Mouse (Mus musculus) neutrophil, adult 5-6 weeks (primary cell): ENCODE results near the gene Zar1. TPM values are rescaled to one million over a fixed set of nuclear protein-coding genes. Genes with fewer than 3 reads are reported as not detected.

Experiments used
- total RNA-seq: library from RNA; stranded (forward); fragments of 200-1000 nt; gene quantifications from 2 replicates; pipeline ENCODE4 v1.2.3, GENCODE M21; 2017

Zar1 gene
- total RNA-seq, 1 experiment from 2014 or later = not detected

Other genes with a start within 250 kb of the Zar1 start
- gene Corin, start 76.8 kb downstream of the Zar1 start, total RNA-seq = not detected in 2 replicates
- gene Nfxl1, start 21.6 kb downstream of the Zar1 start, total RNA-seq = 21.5 and 24.9 TPM in 2 replicates
- 0.47 TPM in 1 of 2 replicates, not detected in the other for gene Gm5868, start 6.3 kb upstream of the Zar1 start, total RNA-seq
- gene Cnga1, start 63.0 kb upstream of the Zar1 start, total RNA-seq = 0.49 and 0.93 TPM in 2 replicates
- 0.98 and 1.2 TPM in 2 replicates for gene Nipal1, start 66.5 kb upstream of the Zar1 start, total RNA-seq
- 20.1 and 22.3 TPM in 2 replicates for gene Txk, start 171.5 kb upstream of the Zar1 start, total RNA-seq